Comparison of ENCODE assay signal across 24 mouse cellular contexts in the genomic region with DNA sequence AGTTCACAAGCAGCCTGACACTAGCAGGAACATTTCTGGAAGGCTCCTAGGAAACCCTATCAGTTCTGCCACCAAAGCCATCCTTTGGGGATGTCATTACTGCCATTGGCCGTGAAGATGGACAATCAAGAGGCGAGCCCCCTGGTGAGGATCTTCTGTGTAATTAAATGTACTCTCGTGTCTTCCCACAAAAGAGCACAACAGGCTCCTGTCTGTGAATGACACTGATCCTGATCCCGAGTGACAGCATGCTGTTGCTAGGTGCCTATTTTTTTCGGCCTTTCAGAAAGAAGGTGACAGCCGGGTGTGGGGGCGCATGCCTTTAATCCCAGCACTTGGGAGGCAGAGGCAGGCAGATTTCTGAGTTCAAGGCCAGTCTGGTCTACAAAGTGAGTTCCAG.
DNase-seq lines count a peak whose midpoint lies in the region; ATAC-seq and TF ChIP-seq lines count a peak whose summit lies in the region.
"Had no signal": no experiment of that assay in that cellular context is flagged by ENCODE, and none has a peak within 500 bp of the region (broad histone marks: within the 10 kb centered on the region; RNA-seq: fewer than 3 reads in every experiment).

No protein-coding gene starts in this region.

- peak; percentile 15 for DNase-seq in embryo, embryonic 10 days (ENCODE audit: low spot score)
- no peak for DNase-seq in embryo, embryonic 9.5 days (ENCODE audit: extremely low spot score)
- DNase-seq in midbrain, embryonic 10.5 days (ENCODE audit: low spot score): peak; percentile 67
- DNase-seq in midbrain, postnatal 0 days (ENCODE audit: low spot score): no peak
- peak; percentile 29 for DNase-seq in brain, embryonic 14.5 days (ENCODE audit: low read depth)
- no peak for DNase-seq in heart, postnatal 36 days
- DNase-seq: adrenal gland, adult 8-10 months; adrenal gland, postnatal 25 days; cerebellum, adult 18-20 months; cerebellum, adult 9-10 months; cerebellum, postnatal 14 days; gastrocnemius, postnatal 25 days; heart, adult 18-20 months; heart, postnatal 10 days; heart, postnatal 4 days had no signal

- 54% methylated on average over 7 of the region's 7 CpGs for WGBS in midbrain, embryonic 10.5 days
- 23% methylated on average over 7 of the region's 7 CpGs for WGBS in midbrain, postnatal 0 days

- H3K9me3 ChIP-seq in midbrain, embryonic 10.5 days (replicated peaks): peaks cover 6% of the 10 kb centered on the region
- H3K9me3 ChIP-seq in midbrain, postnatal 0 days (ENCODE audit: low read length): no peaks in the 10 kb centered on the region
- H3K9me3 ChIP-seq: embryonic facial prominence, embryonic 15.5 days; heart, embryonic 15.5 days; hindbrain, embryonic 13.5 days; intestine, embryonic 15.5 days had no signal

- H3K36me3 ChIP-seq in midbrain, embryonic 10.5 days: no peaks in the 10 kb centered on the region
- no peaks in the 10 kb centered on the region for H3K36me3 ChIP-seq in midbrain, postnatal 0 days (ENCODE audit: insufficient read depth, low read length)
- H3K36me3 ChIP-seq: embryonic facial prominence, embryonic 12.5 days; embryonic facial prominence, embryonic 15.5 days; heart, embryonic 12.5 days; heart, embryonic 15.5 days; hindbrain, embryonic 13.5 days; intestine, embryonic 15.5 days had no signal

- intact Hi-C loops in heart, postnatal 36 days (cut with DNase I): no loop called here

- no peak for TF ChIP-seq CTCF in midbrain, postnatal 0 days (IDR thresholded peaks at IDR 0.05)
- TF ChIP-seq CTCF in brain, embryonic 14.5 days (IDR thresholded peaks at IDR 0.05; ENCODE audit: borderline replicate concordance, extremely low read depth, insufficient read depth, insufficient read length): no peak

- H3K27ac ChIP-seq in midbrain, embryonic 10.5 days (replicated peaks): no peak overlapping the region
- H3K27ac ChIP-seq in midbrain, postnatal 0 days (ENCODE audit: low read depth, low read length): no peak overlapping the region
- H3K27ac ChIP-seq: embryonic facial prominence, embryonic 12.5 days; embryonic facial prominence, embryonic 15.5 days; heart, embryonic 15.5 days; hindbrain, embryonic 13.5 days; intestine, embryonic 15.5 days had no signal

- no peak overlapping the region for H3K4me2 ChIP-seq in midbrain, postnatal 0 days (ENCODE audit: low read depth, low read length, poor library complexity, severe bottlenecking)
- H3K4me2 ChIP-seq: embryonic facial prominence, embryonic 12.5 days; embryonic facial prominence, embryonic 15.5 days; heart, embryonic 12.5 days; heart, embryonic 15.5 days; hindbrain, embryonic 13.5 days; intestine, embryonic 15.5 days had no signal

- peaks cover 29% of the 10 kb centered on the region for H3K4me1 ChIP-seq in midbrain, embryonic 10.5 days
- no peaks in the 10 kb centered on the region for H3K4me1 ChIP-seq in midbrain, postnatal 0 days (ENCODE audit: insufficient read depth, low read length)
- H3K4me1 ChIP-seq: embryonic facial prominence, embryonic 12.5 days; embryonic facial prominence, embryonic 15.5 days had no signal

- H3K9ac ChIP-seq in midbrain, postnatal 0 days (replicated peaks; ENCODE audit: low read length, poor library complexity, severe bottlenecking): no peak overlapping the region
- H3K9ac ChIP-seq: embryonic facial prominence, embryonic 12.5 days; embryonic facial prominence, embryonic 15.5 days; heart, embryonic 12.5 days; heart, embryonic 15.5 days; hindbrain, embryonic 13.5 days; intestine, embryonic 15.5 days had no signal

- H3K4me3 ChIP-seq in midbrain, embryonic 10.5 days: no peak overlapping the region
- no peak overlapping the region for H3K4me3 ChIP-seq in midbrain, postnatal 0 days (ENCODE audit: low read depth, low read length)
- H3K4me3 ChIP-seq: embryonic facial prominence, embryonic 12.5 days; embryonic facial prominence, embryonic 15.5 days; heart, embryonic 12.5 days; heart, embryonic 15.5 days; hindbrain, embryonic 13.5 days; intestine, embryonic 15.5 days had no signal

- TF ChIP-seq POLR2A in brain, embryonic 14.5 days (IDR thresholded peaks at IDR 0.05; ENCODE audit: borderline replicate concordance, extremely low read depth, insufficient read depth, insufficient read length, poor library complexity, severe bottlenecking): no peak

- ATAC-seq in midbrain, postnatal 0 days (ENCODE audit: low FRiP score): no peak
- ATAC-seq: activated CD4-positive, CD25-positive, alpha-beta regulatory T cell, adult 4 months; forebrain, embryonic 14.5 days; hindbrain, embryonic 16.5 days; intestine, embryonic 15.5 days had no signal

- peaks cover 82% of the 10 kb centered on the region for H3K27me3 ChIP-seq in midbrain, embryonic 10.5 days (ENCODE audit: low read depth, poor library complexity, severe bottlenecking)
- no peaks in the 10 kb centered on the region for H3K27me3 ChIP-seq in midbrain, postnatal 0 days (ENCODE audit: insufficient read depth, low read length)
- H3K27me3 ChIP-seq: embryonic facial prominence, embryonic 12.5 days; embryonic facial prominence, embryonic 15.5 days; heart, embryonic 12.5 days; heart, embryonic 15.5 days; intestine, embryonic 15.5 days had no signal

Comparison
In these comparisons a context has a peak if more than half of its experiments do, and no peak if none do; other contexts are left out.
1. DNase-seq: peak in embryo, embryonic 10 days (single experiment), midbrain, embryonic 10.5 days (single experiment) and brain, embryonic 14.5 days (single experiment); none in embryo, embryonic 9.5 days (single experiment), midbrain, postnatal 0 days (single experiment) and heart, postnatal 36 days (0 of 2).